In the genomic region with DNA sequence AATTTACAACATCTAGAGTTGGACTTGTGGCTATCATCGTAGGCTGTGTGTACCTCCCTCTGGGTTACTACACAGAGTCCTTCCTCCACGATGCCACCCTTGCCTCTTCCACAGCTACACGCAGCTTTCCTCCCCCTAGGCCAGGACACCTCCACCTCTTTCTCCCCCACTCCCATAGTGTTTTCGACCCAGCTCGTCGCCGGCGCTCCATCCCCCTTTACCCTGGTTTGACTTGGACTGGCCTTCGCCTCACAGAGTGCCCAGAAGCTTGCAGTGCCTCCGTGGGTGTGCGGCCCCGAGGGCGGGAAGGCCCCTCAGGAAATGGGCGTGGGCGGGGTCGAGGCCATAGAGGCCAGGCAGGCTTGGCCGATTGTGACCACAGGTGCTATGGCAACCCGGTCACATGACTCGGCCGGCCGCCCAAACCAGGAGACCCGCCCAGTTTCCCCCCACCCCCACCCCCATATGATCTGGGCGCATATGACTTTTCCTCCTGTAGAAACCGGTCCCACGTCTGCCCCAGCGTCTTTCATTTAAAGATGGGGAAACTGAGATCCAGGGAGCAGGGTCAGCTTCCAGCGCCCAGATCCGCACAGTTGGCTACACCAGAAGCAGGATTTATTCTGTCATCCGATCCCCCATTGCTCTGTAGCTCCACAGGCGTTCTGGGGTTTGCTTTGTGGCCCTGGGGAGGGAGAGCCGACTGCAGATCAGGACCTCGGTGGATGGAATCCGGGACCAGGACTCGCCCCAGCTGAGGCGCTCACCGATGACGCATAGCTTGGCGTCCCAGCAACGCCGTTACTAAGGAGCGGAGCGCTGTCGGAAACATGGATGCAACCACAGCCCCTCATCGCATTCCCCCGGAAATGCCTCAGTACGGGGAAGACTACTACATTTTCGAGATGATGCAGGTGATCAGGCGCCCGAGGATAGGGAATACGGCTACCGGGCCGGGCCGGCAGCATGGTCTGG, we compare ENCODE assay signal across 8 mouse cellular contexts. TPM values are rescaled to one million over a fixed set of nuclear protein-coding genes. Genes with fewer than 3 reads are reported as not detected.
DNase-seq lines count a peak whose midpoint lies in the region; ATAC-seq and TF ChIP-seq lines count a peak whose summit lies in the region.

A gene (minus strand): TSS at position 367 of the 975 bp plus-strand sequence.
A gene (plus strand): TSS at position 804 of the 975 bp plus-strand sequence.

- H3K27me3 ChIP-seq in forebrain, postnatal 0 days (ENCODE audit: insufficient read depth, low read length), result no peaks in the 10 kb centered on the region
- H3K27me3 ChIP-seq in lung, embryonic 15.5 days, result no peaks in the 10 kb centered on the region

- ATAC-seq in forebrain, postnatal 0 days, result peak; percentile 98
- peak; percentile 85 for ATAC-seq in lung, embryonic 15.5 days (ENCODE audit: borderline replicate concordance, extremely low read depth, low FRiP score, low TSS enrichment)

- H3K4me2 ChIP-seq in forebrain, postnatal 0 days (ENCODE audit: low read depth), result peak within 1 kb of the TSS; percentile 99
- H3K4me2 ChIP-seq in lung, embryonic 15.5 days, result peak within 1 kb of the TSS; percentile 92

- no peak for TF ChIP-seq CTCF in forebrain, postnatal 0 days (IDR thresholded peaks at IDR 0.05; ENCODE audit: low read depth)

- H3K9ac ChIP-seq in forebrain, postnatal 0 days, result peak within 1 kb of the TSS; percentile 45
- H3K9ac ChIP-seq in lung, embryonic 15.5 days, result peak within 1 kb of the TSS; percentile 60

- H3K9me3 ChIP-seq in forebrain, postnatal 0 days (ENCODE audit: low read length), result no peaks in the 10 kb centered on the region
- no peaks in the 10 kb centered on the region for H3K9me3 ChIP-seq in lung, embryonic 15.5 days

- WGBS in forebrain, postnatal 0 days, result under 1% methylated on average over 53 of the region's 53 CpGs
- under 1% methylated on average over 53 of the region's 53 CpGs for WGBS in lung, embryonic 15.5 days

- H3K27ac ChIP-seq in forebrain, postnatal 0 days (ENCODE audit: low read depth, low read length), result no peak within 1 kb of the TSS
- H3K27ac ChIP-seq in lung, embryonic 15.5 days, result peak within 1 kb of the TSS; percentile 58

- H3K4me1 ChIP-seq in forebrain, postnatal 0 days (ENCODE audit: insufficient read depth), result no peaks in the 10 kb centered on the region
- peaks cover 13% of the 10 kb centered on the region for H3K4me1 ChIP-seq in lung, embryonic 15.5 days

- peak; percentile 78 for DNase-seq in ES-CJ7 (ENCODE audit: low read depth, low spot score)
- peak; percentile 42 for DNase-seq in cerebellum, adult 11 months
- peak; percentile 92 for DNase-seq in forebrain, postnatal 0 days
- DNase-seq in heart, postnatal 4 days, result peak; percentile 87
- peak; percentile 45 for DNase-seq in layer of hippocampus, adult 9-10 months (ENCODE audit: low spot score)
- DNase-seq in ovary, adult 18-20 months (ENCODE audit: low spot score), result peak; percentile 61
- peak; percentile 23 for DNase-seq in thymus, postnatal 0 days (ENCODE audit: low spot score)

- H3K36me3 ChIP-seq in forebrain, postnatal 0 days (ENCODE audit: insufficient read depth), result no peaks in the 10 kb centered on the region
- H3K36me3 ChIP-seq in lung, embryonic 15.5 days, result no peaks in the 10 kb centered on the region

- H3K4me3 ChIP-seq in forebrain, postnatal 0 days (ENCODE audit: low read depth, low read length), result peak within 1 kb of the TSS; percentile 45
- peak within 1 kb of the TSS; percentile 62 for H3K4me3 ChIP-seq in lung, embryonic 15.5 days

RNA-seq across cellular contexts. Expression of the first gene that starts in this region (rescaled TPM):
- total RNA-seq in forebrain, postnatal 0 days (2014; rRNA removed), result not detected in 2 replicates
- 3.1 and 3.6 TPM in 2 replicates for polyA plus RNA-seq in forebrain, postnatal 0 days (2015; fragmentation: Nextera tagmentation; extraction: Ambion mirVana)
- under 1 TPM; 0.59 to 0.71 TPM for total RNA-seq in heart, postnatal 4 days (2021)
- polyA plus RNA-seq in lung, embryonic 15.5 days (2015; fragmentation: Nextera tagmentation; extraction: Ambion mirVana), result 3.5 and 4.0 TPM in 2 replicates
- 1.9 and 3.2 TPM in 2 replicates for polyA plus RNA-seq in thymus, postnatal 0 days (2015; fragmentation: Nextera tagmentation; extraction: Ambion mirVana)

RNA-seq across cellular contexts. Expression of the second gene that starts in this region (rescaled TPM):
- total RNA-seq in forebrain, postnatal 0 days (2014; rRNA removed), result 1.1 and 1.7 TPM in 2 replicates
- polyA plus RNA-seq in forebrain, postnatal 0 days (2015; fragmentation: Nextera tagmentation; extraction: Ambion mirVana), result 3.4 and 5.2 TPM in 2 replicates
- not detected for total RNA-seq in heart, postnatal 4 days (2021)
- 1.7 and 1.9 TPM in 2 replicates for polyA plus RNA-seq in lung, embryonic 15.5 days (2015; fragmentation: Nextera tagmentation; extraction: Ambion mirVana)
- 0.90 and 1.0 TPM in 2 replicates for polyA plus RNA-seq in thymus, postnatal 0 days (2015; fragmentation: Nextera tagmentation; extraction: Ambion mirVana)

Comparison
In these comparisons a context has a peak if more than half of its experiments do, and no peak if none do; other contexts are left out.
1. Peak in DNase-seq in heart, postnatal 4 days; RNA of the genes that start here not detected or under 1 TPM.
2. DNase-seq: peak in every context shown above with its lines; median percentile 92 in forebrain, postnatal 0 days; 87 in heart, postnatal 4 days; 78 in ES-CJ7; 61 in ovary, adult 18-20 months; 45 in layer of hippocampus, adult 9-10 months; 42 in cerebellum, adult 11 months; 23 in thymus, postnatal 0 days.